In the genomic region with DNA sequence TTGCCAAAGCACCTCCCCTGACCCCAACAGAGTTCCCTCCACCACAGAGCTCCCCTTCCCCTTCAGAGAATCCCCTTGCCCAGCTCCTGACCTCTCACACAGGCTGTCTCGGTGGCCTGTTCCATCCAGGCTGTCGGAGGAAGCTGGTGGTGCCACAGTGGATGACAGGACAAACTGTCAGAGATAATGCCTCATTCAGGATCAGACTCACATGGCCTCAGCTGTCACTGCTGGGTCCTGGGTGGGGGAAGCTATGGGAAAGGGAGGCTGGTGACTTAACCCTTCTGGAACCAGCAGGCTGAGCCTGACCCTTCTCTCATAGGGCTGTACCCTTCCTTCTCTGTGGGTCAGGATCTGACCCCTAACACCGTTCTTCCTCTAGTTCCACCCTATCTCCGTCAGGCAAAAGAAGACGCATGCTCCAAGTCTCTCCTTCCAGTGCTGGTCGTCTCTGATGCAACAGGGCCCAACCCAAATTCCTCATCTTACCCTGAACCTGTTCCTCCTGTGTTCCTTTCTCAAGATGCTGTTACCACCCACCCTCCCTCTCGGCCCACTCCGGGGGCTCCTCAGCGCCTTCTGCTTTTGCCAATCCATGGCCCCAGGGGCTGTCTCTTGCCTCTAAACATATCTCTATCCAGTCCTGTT, we compare ENCODE assay signal across 10 mouse cellular contexts. TPM values are rescaled to one million over a fixed set of nuclear protein-coding genes. Genes with fewer than 3 reads are reported as not detected.
DNase-seq lines count a peak whose midpoint lies in the region; ATAC-seq lines count a peak whose summit lies in the region.
"Had no signal": no experiment of that assay in that cellular context is flagged by ENCODE, and none has a peak within 500 bp of the region (broad histone marks: within the 10 kb centered on the region; RNA-seq: fewer than 3 reads in every experiment).

No protein-coding gene starts in this region.

- H3K4me1 ChIP-seq in hindbrain, embryonic 10.5 days (replicated peaks): peaks cover 35% of the 10 kb centered on the region
- H3K4me1 ChIP-seq in hindbrain, embryonic 16.5 days (ENCODE audit: control insufficient read depth, insufficient read depth, low read depth, low read length): peaks cover 3% of the 10 kb centered on the region; the same call in 1 of the 2 replicates
- no peaks in the 10 kb centered on the region for H3K4me1 ChIP-seq in neural tube, embryonic 12.5 days
- H3K4me1 ChIP-seq in intestine, embryonic 15.5 days (replicated peaks): 0 out of 2 replicates have a peak, but pooled peaks cover 5% of the 10 kb centered on the region
- peaks cover 12% of the 10 kb centered on the region; the same call in 1 of the 2 replicates for H3K4me1 ChIP-seq in stomach, embryonic 15.5 days

- H3K36me3 ChIP-seq in hindbrain, embryonic 10.5 days: no peaks in the 10 kb centered on the region
- H3K36me3 ChIP-seq in hindbrain, embryonic 16.5 days (ENCODE audit: control insufficient read depth, insufficient read depth, low read length): no peaks in the 10 kb centered on the region
- H3K36me3 ChIP-seq in neural tube, embryonic 12.5 days: no peaks in the 10 kb centered on the region
- H3K36me3 ChIP-seq in intestine, embryonic 15.5 days: no peaks in the 10 kb centered on the region
- H3K36me3 ChIP-seq in stomach, embryonic 15.5 days: no peaks in the 10 kb centered on the region

- H3K9me3 ChIP-seq in hindbrain, embryonic 10.5 days: peaks cover 2% of the 10 kb centered on the region; the same call in 1 of the 2 replicates
- H3K9me3 ChIP-seq in hindbrain, embryonic 16.5 days (ENCODE audit: control insufficient read depth, low read length): no peaks in the 10 kb centered on the region
- no peaks in the 10 kb centered on the region for H3K9me3 ChIP-seq in neural tube, embryonic 12.5 days
- H3K9me3 ChIP-seq in intestine, embryonic 15.5 days: no peaks in the 10 kb centered on the region
- H3K9me3 ChIP-seq in stomach, embryonic 15.5 days: no peaks in the 10 kb centered on the region

- H3K4me3 ChIP-seq in hindbrain, embryonic 10.5 days: peak overlapping the region; percentile 50; the same call in 1 of the 2 replicates
- no peak overlapping the region for H3K4me3 ChIP-seq in hindbrain, embryonic 16.5 days (ENCODE audit: low read length)
- no peak overlapping the region for H3K4me3 ChIP-seq in neural tube, embryonic 12.5 days
- peak overlapping the region; percentile 37 for H3K4me3 ChIP-seq in intestine, embryonic 15.5 days (replicated peaks)
- peak overlapping the region; percentile 40 for H3K4me3 ChIP-seq in stomach, embryonic 15.5 days (replicated peaks)

- H3K4me2 ChIP-seq in hindbrain, embryonic 16.5 days (ENCODE audit: low read length): no peak overlapping the region; the same call in 1 of the 2 replicates
- H3K4me2 ChIP-seq in neural tube, embryonic 12.5 days (replicated peaks): peak overlapping the region; percentile 56; the same call in 1 of the 2 replicates
- peak overlapping the region; percentile 61 for H3K4me2 ChIP-seq in intestine, embryonic 15.5 days (replicated peaks)
- H3K4me2 ChIP-seq in stomach, embryonic 15.5 days: peak overlapping the region; percentile 55

- no peak for ATAC-seq in hindbrain, embryonic 16.5 days
- ATAC-seq in neural tube, embryonic 12.5 days (ENCODE audit: low FRiP score, low read depth): no peak
- ATAC-seq in intestine, embryonic 15.5 days: no peak; the same call in 1 of the 2 replicates
- ATAC-seq in stomach, embryonic 15.5 days (ENCODE audit: insufficient read depth, low FRiP score, low read depth): no peak
- ATAC-seq: forebrain, postnatal 0 days had no signal

- 60% methylated on average over 9 of the region's 9 CpGs for WGBS in hindbrain, embryonic 10.5 days
- 62% methylated on average over 9 of the region's 9 CpGs for WGBS in hindbrain, embryonic 16.5 days
- WGBS in neural tube, embryonic 12.5 days: 71% methylated on average over 9 of the region's 9 CpGs
- WGBS in intestine, embryonic 15.5 days: 44% methylated on average over 9 of the region's 9 CpGs
- WGBS in stomach, embryonic 15.5 days: 49% methylated on average over 9 of the region's 9 CpGs

- H3K9ac ChIP-seq in hindbrain, embryonic 16.5 days (ENCODE audit: low read depth, low read length): no peak overlapping the region
- H3K9ac ChIP-seq in neural tube, embryonic 12.5 days: no peak overlapping the region; the same call in 1 of the 2 replicates
- H3K9ac ChIP-seq in intestine, embryonic 15.5 days: no peak overlapping the region
- no peak overlapping the region for H3K9ac ChIP-seq in stomach, embryonic 15.5 days
- H3K9ac ChIP-seq: forebrain, postnatal 0 days had no signal

- H3K27me3 ChIP-seq in hindbrain, embryonic 10.5 days (ENCODE audit: insufficient read depth, poor library complexity, severe bottlenecking): peaks cover 47% of the 10 kb centered on the region
- peaks cover 5% of the 10 kb centered on the region for H3K27me3 ChIP-seq in hindbrain, embryonic 16.5 days (replicated peaks; ENCODE audit: control insufficient read depth, insufficient read depth, low read length)
- peaks cover 7% of the 10 kb centered on the region; the same call in 1 of the 2 replicates for H3K27me3 ChIP-seq in neural tube, embryonic 12.5 days (replicated peaks)
- 0 out of 2 replicates have a peak, but pooled peaks cover 2% of the 10 kb centered on the region for H3K27me3 ChIP-seq in intestine, embryonic 15.5 days (replicated peaks)
- no peaks in the 10 kb centered on the region for H3K27me3 ChIP-seq in stomach, embryonic 15.5 days (replicated peaks)

- DNase-seq in hindbrain, embryonic 10.5 days (ENCODE audit: low spot score): no peak
- no peak for DNase-seq in neural tube, embryonic 10.5 days (ENCODE audit: extremely low spot score, low spot score)
- DNase-seq in thymus, postnatal 10 days (ENCODE audit: low spot score in 2 of 2): no peak
- no peak for DNase-seq in cerebellum, postnatal 10 days
- DNase-seq: cerebellum, adult 11 months; forebrain, postnatal 0 days had no signal

- H3K27ac ChIP-seq in hindbrain, embryonic 10.5 days: no peak overlapping the region
- H3K27ac ChIP-seq in hindbrain, embryonic 16.5 days (ENCODE audit: low read depth, low read length): no peak overlapping the region
- no peak overlapping the region for H3K27ac ChIP-seq in neural tube, embryonic 12.5 days
- peak overlapping the region; percentile 86 for H3K27ac ChIP-seq in intestine, embryonic 15.5 days
- H3K27ac ChIP-seq in stomach, embryonic 15.5 days: peak overlapping the region; percentile 91

RNA-seq across cellular contexts. Expression of gene Tmem125, which starts 1.2 kb away (rescaled TPM):
- polyA plus RNA-seq in hindbrain, embryonic 10.5 days (2016; fragmentation: Nextera tagmentation; extraction: Ambion mirVana): 0.71 and 1.1 TPM in 2 replicates
- 0.16 and 0.30 TPM in 2 replicates for polyA plus RNA-seq in hindbrain, embryonic 16.5 days (2015; fragmentation: Nextera tagmentation; extraction: Ambion mirVana)
- 0.23 TPM in 1 of 2 replicates, not detected in the other for polyA plus RNA-seq in neural tube, embryonic 12.5 days (2016; fragmentation: Nextera tagmentation; extraction: Ambion mirVana)
- polyA plus RNA-seq in intestine, embryonic 15.5 days (2015; fragmentation: Nextera tagmentation; extraction: Ambion mirVana): 10.7 and 14.3 TPM in 2 replicates
- polyA plus RNA-seq in stomach, embryonic 15.5 days (2015; fragmentation: Nextera tagmentation; extraction: Ambion mirVana): 8.7 and 10.1 TPM in 2 replicates

RNA-seq across cellular contexts. Expression of gene 2610528J11Rik, which starts 15.8 kb away (rescaled TPM):
- polyA plus RNA-seq in hindbrain, embryonic 10.5 days (2016; fragmentation: Nextera tagmentation; extraction: Ambion mirVana): 1.1 and 2.8 TPM in 2 replicates
- not detected in 2 replicates for polyA plus RNA-seq in hindbrain, embryonic 16.5 days (2015; fragmentation: Nextera tagmentation; extraction: Ambion mirVana)
- polyA plus RNA-seq in neural tube, embryonic 12.5 days (2016; fragmentation: Nextera tagmentation; extraction: Ambion mirVana): 0.56 TPM in 1 of 2 replicates, not detected in the other
- 73.5 and 80.3 TPM in 2 replicates for polyA plus RNA-seq in intestine, embryonic 15.5 days (2015; fragmentation: Nextera tagmentation; extraction: Ambion mirVana)
- 30.4 and 33.8 TPM in 2 replicates for polyA plus RNA-seq in stomach, embryonic 15.5 days (2015; fragmentation: Nextera tagmentation; extraction: Ambion mirVana)
- polyA plus RNA-seq: forebrain, postnatal 0 days had no signal

RNA-seq across cellular contexts. Expression of gene Tie1, which starts 52.8 kb away (rescaled TPM):
- 16.0 and 19.5 TPM in 2 replicates for polyA plus RNA-seq in hindbrain, embryonic 10.5 days (2016; fragmentation: Nextera tagmentation; extraction: Ambion mirVana)
- polyA plus RNA-seq in hindbrain, embryonic 16.5 days (2015; fragmentation: Nextera tagmentation; extraction: Ambion mirVana): 13.5 and 16.6 TPM in 2 replicates
- polyA plus RNA-seq in neural tube, embryonic 12.5 days (2016; fragmentation: Nextera tagmentation; extraction: Ambion mirVana): 23.2 and 23.5 TPM in 2 replicates
- 22.5 and 23.7 TPM in 2 replicates for polyA plus RNA-seq in intestine, embryonic 15.5 days (2015; fragmentation: Nextera tagmentation; extraction: Ambion mirVana)
- polyA plus RNA-seq in stomach, embryonic 15.5 days (2015; fragmentation: Nextera tagmentation; extraction: Ambion mirVana): 20.6 and 22.9 TPM in 2 replicates

Comparison
In these comparisons a context has a peak if more than half of its experiments do, and no peak if none do; other contexts are left out.
1. H3K4me3 ChIP-seq: peak in hindbrain, embryonic 10.5 days (single experiment), intestine, embryonic 15.5 days (single experiment) and stomach, embryonic 15.5 days (single experiment); none in hindbrain, embryonic 16.5 days (single experiment) and neural tube, embryonic 12.5 days (single experiment).
2. H3K27ac ChIP-seq: peak in intestine, embryonic 15.5 days (single experiment) and stomach, embryonic 15.5 days (single experiment); none in hindbrain, embryonic 10.5 days (single experiment), hindbrain, embryonic 16.5 days (single experiment) and neural tube, embryonic 12.5 days (single experiment).